Mouse (Mus musculus): ENCODE measurements around the gene Trip11.
"Not testable (repeated sequence)": the region's sequence is repeated elsewhere in the genome, so short reads cannot be mapped to it uniquely, and the experiment has no call there.

The Trip11 gene

GRCm38 (mm10) chr12:101912626-101913490 lies at the start of gene Trip11:
Trip11 (minus strand) TSS chr12:101913267.
- in situ Hi-C loops (cut with MseI, MboI) = no loop called here

GRCm38 (mm10) chr12:101958960-101959780 lies 46.1 kb upstream of the Trip11 start:
- in situ Hi-C loops (cut with MseI, MboI) = not testable (repeated sequence)

GRCm38 (mm10) chr12:101958556-101958955 lies 45.5 kb upstream of the Trip11 start:
- in situ Hi-C loops (cut with MseI, MboI) = no loop called here

- in situ Hi-C loops (cut with MseI, MboI) = no loop called here
These were observed 45.0 kb upstream of the Trip11 start, which contains the start of gene Atxn3 for GRCm38 (mm10) chr12:101957942-101958544. Atxn3 (minus strand) TSS chr12:101958246.

GRCm38 (mm10) chr12:101957079-101957941 lies 44.2 kb upstream of the Trip11 start:
- in situ Hi-C loops (cut with MseI, MboI) = no loop called here

GRCm38 (mm10) chr12:101955821-101956220 lies 42.8 kb upstream of the Trip11 start:
- in situ Hi-C loops (cut with MseI, MboI) = not testable (repeated sequence)

- in situ Hi-C loops (cut with MseI, MboI) = no loop called here
These were observed 35.7 kb upstream of the Trip11 start for GRCm38 (mm10) chr12:101948801-101949200.

GRCm38 (mm10) chr12:101947986-101948385 lies 34.9 kb upstream of the Trip11 start:
- in situ Hi-C loops (cut with MseI, MboI) = no loop called here

GRCm38 (mm10) chr12:101937572-101937971 lies 24.5 kb upstream of the Trip11 start:
- in situ Hi-C loops (cut with MseI, MboI) = no loop called here

- in situ Hi-C loops (cut with MseI, MboI) = no loop called here
These were observed 22.2 kb upstream of the Trip11 start for GRCm38 (mm10) chr12:101935223-101935622.

GRCm38 (mm10) chr12:101928423-101928822 lies 15.4 kb upstream of the Trip11 start:
- in situ Hi-C loops (cut with MseI, MboI) = no loop called here

- in situ Hi-C loops (cut with MseI, MboI) = no loop called here
These were observed 9.2 kb upstream of the Trip11 start for GRCm38 (mm10) chr12:101922313-101922712.

- in situ Hi-C loops (cut with MseI, MboI) = no loop called here
These were observed 6.8 kb upstream of the Trip11 start for GRCm38 (mm10) chr12:101919847-101920246.

GRCm38 (mm10) chr12:101917165-101917564 lies 4.1 kb upstream of the Trip11 start:
- in situ Hi-C loops (cut with MseI, MboI) = no loop called here

GRCm38 (mm10) chr12:101911346-101911745 lies 1.7 kb downstream of the Trip11 start:
- in situ Hi-C loops (cut with MseI, MboI) = no loop called here

- in situ Hi-C loops (cut with MseI, MboI) = no loop called here
These were observed 2.7 kb downstream of the Trip11 start for GRCm38 (mm10) chr12:101910360-101910759.

GRCm38 (mm10) chr12:101905817-101906216 lies 7.2 kb downstream of the Trip11 start:
- in situ Hi-C loops (cut with MseI, MboI) = loop anchor here in 1 of 2 experiments (5.0 kb wide), 1 partner anchor 1044 kb away; no protein-coding TSS in a partner anchor

GRCm38 (mm10) chr12:101904906-101905305 lies 8.2 kb downstream of the Trip11 start:
- in situ Hi-C loops (cut with MseI, MboI) = loop anchor here in 1 of 2 experiments (5.0 kb wide), 1 partner anchor 1043 kb away; no protein-coding TSS in a partner anchor

GRCm38 (mm10) chr12:101904170-101904569 lies 8.9 kb downstream of the Trip11 start:
- in situ Hi-C loops (cut with MseI, MboI) = no loop called here

- in situ Hi-C loops (cut with MseI, MboI) = no loop called here
These were observed 13.3 kb downstream of the Trip11 start for GRCm38 (mm10) chr12:101899671-101900245.

Measured in mouse trophoblast stem cell (cell line).